Mouse (Mus musculus): ENCODE measurements around the gene Hnrnph1. TPM values are rescaled to one million over a fixed set of nuclear protein-coding genes. Genes with fewer than 3 reads are reported as not detected.

The Hnrnph1 gene
- polyA plus RNA-seq, 1 experiment, result 293 TPM

DNA sequence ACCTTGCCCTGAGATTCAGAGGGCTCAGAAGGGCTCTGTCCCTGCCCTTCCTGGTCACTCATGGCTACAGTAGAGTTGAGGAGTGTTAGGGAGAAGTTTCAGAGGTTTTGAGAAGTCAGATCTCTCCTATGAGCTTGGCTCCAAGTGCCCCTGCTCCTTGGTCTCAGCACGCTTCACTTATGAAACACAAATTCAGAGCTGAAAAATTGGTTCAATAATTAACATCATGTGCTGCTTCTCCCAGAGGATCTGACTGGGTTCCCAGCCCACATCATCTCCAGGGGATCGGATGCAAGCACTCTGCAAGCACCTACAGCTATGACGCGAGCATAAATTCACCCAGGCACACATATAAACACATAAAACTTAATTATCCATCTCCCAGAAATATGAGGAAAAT is 49.3 kb downstream of the Hnrnph1 start:
- H3K27ac ChIP-seq (ENCODE audit: insufficient read depth, low read depth, low read length), result no peak overlapping the region
- H3K4me3 ChIP-seq (ENCODE audit: insufficient read depth, low read length), result no peak overlapping the region
- TF ChIP-seq CTCF (IDR thresholded peaks at IDR 0.05; ENCODE audit: low read depth, low read length), result no peak
- no peak for TF ChIP-seq POLR2A (IDR thresholded peaks at IDR 0.05; ENCODE audit: borderline replicate concordance, low read depth, low read length)
- H3K4me1 ChIP-seq (ENCODE audit: control insufficient read depth, insufficient read depth, low read length), result peaks cover 5% of the 10 kb centered on the region

DNA sequence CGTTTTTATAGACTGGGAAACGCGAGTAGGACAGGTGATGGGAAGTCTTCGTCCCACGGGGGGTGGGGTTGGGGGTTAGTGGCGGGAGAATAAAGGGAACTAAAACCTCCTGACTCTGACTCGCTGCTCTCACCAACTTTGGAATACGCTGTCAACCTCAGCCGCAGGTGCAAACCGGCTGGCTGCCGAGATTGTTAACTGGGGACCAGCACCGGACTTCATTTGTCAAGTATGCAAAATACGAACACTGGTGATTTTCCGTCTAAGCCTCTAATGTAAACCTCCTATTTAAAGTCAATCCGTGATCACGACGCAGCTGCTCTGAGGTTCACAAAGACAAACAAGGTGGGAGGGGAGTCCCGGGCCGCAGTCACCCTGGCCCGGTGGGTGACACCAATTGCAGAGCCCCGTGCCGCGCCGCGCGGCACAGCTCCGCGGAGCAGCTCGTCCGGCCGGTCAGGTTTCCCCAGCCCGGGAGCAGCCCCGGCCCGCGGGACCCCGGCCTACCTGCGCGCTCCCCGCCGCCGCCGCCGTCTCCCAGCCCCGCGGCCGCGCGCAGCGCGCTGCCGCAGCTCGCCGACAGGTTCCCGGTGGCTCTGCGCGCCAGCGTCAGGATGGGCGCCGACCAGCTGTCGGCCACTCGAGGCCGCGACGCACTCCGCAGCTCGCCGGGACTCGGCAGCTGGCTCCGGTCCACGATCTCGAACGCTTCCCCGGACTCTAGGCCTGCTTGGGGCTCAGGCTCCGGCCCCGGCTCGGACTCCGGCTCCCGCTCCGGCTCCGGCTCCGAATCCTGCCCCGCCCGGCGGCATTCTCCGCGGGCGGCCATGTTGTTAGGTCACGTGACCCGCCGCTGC is 53.7 kb downstream of the Hnrnph1 start, which contains the start of gene Rufy1:
Rufy1 (minus strand) TSS at position 849 of the 857 bp plus-strand sequence.
- peak within 1 kb of the TSS; percentile 90 for H3K27ac ChIP-seq (ENCODE audit: insufficient read depth, low read depth, low read length)
- TF ChIP-seq CTCF (IDR thresholded peaks at IDR 0.05; ENCODE audit: low read depth, low read length) (no peak), POLR2A (IDR thresholded peaks at IDR 0.05; ENCODE audit: borderline replicate concordance, low read depth, low read length) (no peak)
- H3K4me3 ChIP-seq (ENCODE audit: insufficient read depth, low read length), result peak within 1 kb of the TSS; percentile 84
- peaks cover 13% of the 10 kb centered on the region for H3K4me1 ChIP-seq (ENCODE audit: control insufficient read depth, insufficient read depth, low read length)

DNA sequence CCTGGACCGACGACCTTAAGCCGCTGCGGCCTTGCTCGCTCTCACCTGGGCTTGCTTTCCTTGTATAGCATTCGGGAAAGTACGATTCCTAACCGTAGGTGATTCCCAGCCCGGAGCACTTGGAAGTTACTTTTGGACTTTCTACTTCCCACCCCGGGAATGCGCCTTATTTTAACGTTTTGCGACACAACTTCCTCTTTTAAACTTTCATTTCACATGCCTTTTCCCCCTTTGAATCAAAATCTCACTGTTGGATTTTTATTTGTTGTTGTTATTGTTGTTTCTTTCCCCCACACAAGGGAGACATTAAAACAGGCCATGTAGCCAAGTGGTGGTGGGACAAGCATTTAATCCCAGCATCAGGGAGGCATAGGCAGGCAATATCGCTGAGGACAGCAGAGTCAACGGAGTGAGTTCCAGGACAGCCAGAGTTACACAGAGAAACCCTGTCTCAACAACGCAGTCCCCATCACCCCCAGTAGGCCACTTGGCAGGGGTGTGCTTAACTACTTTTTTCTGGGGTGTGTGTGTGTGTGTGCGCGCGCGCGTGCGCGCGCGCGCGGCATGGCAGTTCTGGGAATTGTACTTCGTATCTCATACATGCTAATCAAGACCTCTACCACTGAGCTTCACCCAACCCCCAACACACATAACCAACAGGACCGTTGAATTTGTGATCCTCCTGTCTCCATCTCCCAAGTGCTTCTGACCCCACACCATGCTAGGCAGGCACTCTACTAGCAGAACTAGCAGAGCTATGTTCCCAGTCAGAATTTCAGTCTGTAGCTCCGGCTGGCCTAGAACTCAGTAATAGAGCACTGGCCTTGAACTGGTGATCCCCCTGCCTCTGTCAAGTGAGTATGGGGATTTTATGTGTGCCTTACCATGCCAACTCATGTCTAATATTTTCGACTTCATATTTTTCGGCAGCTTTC is 54.6 kb downstream of the Hnrnph1 start:
- no peak for TF ChIP-seq CTCF (IDR thresholded peaks at IDR 0.05; ENCODE audit: low read depth, low read length)
- no peak for TF ChIP-seq POLR2A (IDR thresholded peaks at IDR 0.05; ENCODE audit: borderline replicate concordance, low read depth, low read length)

DNA sequence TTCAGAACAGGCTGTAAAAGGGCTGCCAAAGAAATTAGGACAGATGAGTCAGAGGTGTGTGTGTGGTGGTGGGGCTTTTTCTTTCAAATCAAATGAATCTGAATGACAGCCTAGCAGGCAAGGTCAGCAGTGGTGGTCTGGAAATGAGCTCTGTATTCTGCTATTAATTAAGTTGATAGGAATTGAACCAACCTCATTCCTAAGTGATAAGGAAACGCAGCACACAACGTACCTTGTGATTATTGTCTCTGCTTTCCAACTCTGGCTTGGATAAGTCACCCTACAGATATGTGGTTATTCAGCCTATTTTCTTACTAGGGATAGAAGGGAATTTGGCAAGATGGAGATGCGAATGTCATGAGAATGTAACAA is 55.3 kb downstream of the Hnrnph1 start:
- H3K27ac ChIP-seq (ENCODE audit: insufficient read depth, low read depth, low read length), result no peak overlapping the region
- H3K4me3 ChIP-seq (ENCODE audit: insufficient read depth, low read length), result no peak overlapping the region
- TF ChIP-seq CTCF (IDR thresholded peaks at IDR 0.05; ENCODE audit: low read depth, low read length) (no peak), POLR2A (IDR thresholded peaks at IDR 0.05; ENCODE audit: borderline replicate concordance, low read depth, low read length) (no peak)
- H3K4me1 ChIP-seq (ENCODE audit: control insufficient read depth, insufficient read depth, low read length), result peaks cover 13% of the 10 kb centered on the region

More for the DNA sequence above, 54.6 kb downstream of the Hnrnph1 start:
- H3K27ac ChIP-seq (ENCODE audit: insufficient read depth, low read depth, low read length), result peak overlapping the region; percentile 90
- H3K4me3 ChIP-seq (ENCODE audit: insufficient read depth, low read length), result peak overlapping the region; percentile 84
- peaks cover 13% of the 10 kb centered on the region for H3K4me1 ChIP-seq (ENCODE audit: control insufficient read depth, insufficient read depth, low read length)

DNA sequence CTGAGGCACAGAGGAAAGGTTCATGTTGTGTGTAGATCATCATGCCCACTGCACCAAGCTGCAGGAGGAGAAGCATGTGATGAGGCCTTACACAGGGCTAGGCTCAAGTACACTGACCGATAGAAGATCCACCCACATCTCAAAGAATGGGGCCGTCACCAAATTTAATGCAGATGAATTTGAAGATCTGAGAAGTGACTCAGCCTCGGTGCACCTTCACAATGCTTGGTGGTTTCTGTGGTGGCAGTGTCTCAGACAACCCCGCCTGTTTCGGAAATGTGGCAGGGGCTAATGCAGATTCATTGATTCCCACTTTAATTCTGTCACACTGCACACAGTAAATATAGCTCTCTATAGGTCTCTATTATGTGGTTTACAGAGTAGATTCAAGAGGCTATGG is 56.1 kb downstream of the Hnrnph1 start:
- TF ChIP-seq POLR2A (IDR thresholded peaks at IDR 0.05; ENCODE audit: borderline replicate concordance, low read depth, low read length) (no peak), CTCF (IDR thresholded peaks at IDR 0.05; ENCODE audit: low read depth, low read length) (no peak)
- H3K4me1 ChIP-seq (ENCODE audit: control insufficient read depth, insufficient read depth, low read length), result peaks cover 19% of the 10 kb centered on the region
- no peak overlapping the region for H3K27ac ChIP-seq (ENCODE audit: insufficient read depth, low read depth, low read length)
- H3K4me3 ChIP-seq (ENCODE audit: insufficient read depth, low read length), result no peak overlapping the region

Other genes starting within 250 kb of the Hnrnph1 start
- 54.8 and 68.9 TPM in 2 replicates for gene Tbc1d9b, start 245.6 kb upstream of the Hnrnph1 start, polyA plus RNA-seq (2012; ENCODE audit: insufficient read depth, insufficient read length, missing spikeins)
- 3.3 and 3.6 TPM in 2 replicates for gene Mrnip, start 202.5 kb upstream of the Hnrnph1 start, polyA plus RNA-seq (2012; ENCODE audit: insufficient read depth, insufficient read length, missing spikeins)
- gene Sqstm1, start 166.2 kb upstream of the Hnrnph1 start, polyA plus RNA-seq (2012; ENCODE audit: insufficient read depth, insufficient read length, missing spikeins), result 560 and 577 TPM in 2 replicates
- 54.0 and 58.7 TPM in 2 replicates for gene Mgat4b, start 166.1 kb upstream of the Hnrnph1 start, polyA plus RNA-seq (2012; ENCODE audit: insufficient read depth, insufficient read length, missing spikeins)
- 13.1 and 18.1 TPM in 2 replicates for gene Ltc4s, start 138.4 kb upstream of the Hnrnph1 start, polyA plus RNA-seq (2012; ENCODE audit: insufficient read depth, insufficient read length, missing spikeins)
- gene Maml1, start 84.7 kb upstream of the Hnrnph1 start, polyA plus RNA-seq (2012; ENCODE audit: insufficient read depth, insufficient read length, missing spikeins), result 13.9 and 16.3 TPM in 2 replicates
- gene Canx, start 51.3 kb upstream of the Hnrnph1 start, polyA plus RNA-seq (2012; ENCODE audit: insufficient read depth, insufficient read length, missing spikeins), result 357 and 396 TPM in 2 replicates
- not detected in 2 replicates for gene Cby3, start 22.5 kb upstream of the Hnrnph1 start, polyA plus RNA-seq (2012; ENCODE audit: insufficient read depth, insufficient read length, missing spikeins)
- gene Rufy1, start 54.1 kb downstream of the Hnrnph1 start, polyA plus RNA-seq (2012; ENCODE audit: insufficient read depth, insufficient read length, missing spikeins), result 38.7 and 42.3 TPM in 2 replicates
- 0.36 and 1.0 TPM in 2 replicates for gene Adamts2, start 225.1 kb downstream of the Hnrnph1 start, polyA plus RNA-seq (2012; ENCODE audit: insufficient read depth, insufficient read length, missing spikeins)

Data from bone marrow macrophage, adult 2 months (primary cell).